Mouse (Mus musculus) ES-E14 (cell line): ENCODE results near the gene Enpp6. TPM values are rescaled to one million over a fixed set of nuclear protein-coding genes. Genes with fewer than 3 reads are reported as not detected.
A peak's percentile ranks its signal among the peaks of the same experiment; 100 is the strongest.

Source experiments
- DNase-seq: peaks from one replicate; pipeline ENCODE4 v3.0.0-alpha.2; 2013; ENCODE audit warnings: low read depth, low spot score
- H3K27ac ChIP-seq: 2 replicates; pipeline ENCODE4 v1.5.1; 2012; ENCODE audit warnings: low read depth, mild to moderate bottlenecking, low read length, moderate library complexity, mixed read lengths; ENCODE audit not compliant: poor library complexity, insufficient read depth, severe bottlenecking
- H3K36me3 ChIP-seq: 2 replicates; pipeline ENCODE4 v1.6.1; 2012; ENCODE audit warnings: mild to moderate bottlenecking, low read length, moderate library complexity, mixed read lengths; ENCODE audit not compliant: control insufficient read depth, poor library complexity, insufficient read depth, severe bottlenecking
- H3K4me1 ChIP-seq, 2 experiments: fragments of 150-350 bp in 1 of 2; sonication (generic) in 1 of 2; 2 replicates each; pipeline ENCODE4 v1.6.1; 2012; ENCODE audit warnings: low read length in 2 of 2, mild to moderate bottlenecking in 1 of 2, mixed read lengths in 1 of 2; ENCODE audit not compliant: control insufficient read depth in 2 of 2, insufficient read depth in 2 of 2, poor library complexity in 1 of 2
- H3K4me3 ChIP-seq, 2 experiments: fragments of 150-350 bp in 1 of 2; sonication (generic) in 1 of 2; 2 replicates each; pipeline ENCODE4 v1.5.1; 2012; ENCODE audit warnings: low read length in 2 of 2, low read depth in 1 of 2, mild to moderate bottlenecking in 1 of 2, mixed read lengths in 1 of 2; ENCODE audit not compliant: insufficient read depth in 1 of 2, poor library complexity in 1 of 2, severe bottlenecking in 1 of 2
- H3K9ac ChIP-seq: 2 replicates; pipeline ENCODE4 v1.6.1; 2012; ENCODE audit warnings: low read depth, mild to moderate bottlenecking, low read length, mixed read lengths; ENCODE audit not compliant: poor library complexity, insufficient read depth, severe bottlenecking
- H3K9me3 ChIP-seq: fragments of 150-350 bp; sonication (generic); 2 replicates; pipeline ENCODE4 v1.6.1; 2012; ENCODE audit warnings: low read depth, mild to moderate bottlenecking, low read length; ENCODE audit not compliant: control insufficient read depth, insufficient read depth
- CHD2 ChIP-seq: IDR thresholded peaks from 2 replicates; pipeline ENCODE4 v1.6.1; 2014; ENCODE audit warnings: mild to moderate bottlenecking, low read depth, low read length, inconsistent platforms
- HCFC1 ChIP-seq: IDR thresholded peaks from 2 replicates; pipeline ENCODE4 v1.6.1; 2012; ENCODE audit warnings: low read length, inconsistent platforms, borderline replicate concordance; ENCODE audit not compliant: insufficient read depth
- MAFK ChIP-seq: IDR thresholded peaks from 2 replicates; pipeline ENCODE4 v1.6.1; 2014; ENCODE audit warnings: mild to moderate bottlenecking, low read depth, low read length, inconsistent platforms; ENCODE audit not compliant: insufficient read depth
- ZC3H11A ChIP-seq: IDR thresholded peaks from 2 replicates; pipeline ENCODE4 v1.6.1; 2012; ENCODE audit warnings: low read depth, mild to moderate bottlenecking, inconsistent platforms, low read length, borderline replicate concordance
- ZNF384 ChIP-seq: IDR thresholded peaks from 2 replicates; pipeline ENCODE4 v1.6.1; 2012; ENCODE audit warnings: low read depth, low read length, inconsistent platforms
- in situ Hi-C, 2 experiments: fragments of 600-800 bp; cut with MboI; formaldehyde crosslinking; loops; one replicate each; pipeline ENCODE4 v1.15.1; 2025; ENCODE audit warnings: low sequenced_read_pairs in 2 of 2, inconsistent platforms in 1 of 2; ENCODE audit not compliant: unreplicated experiment in 2 of 2
- total RNA-seq: library from RNA; depleted of rRNA; stranded (reverse); fragments of 300-350 nt; gene quantifications from 2 replicates; pipeline ENCODE4 v1.2.3, GENCODE M21; 2012

Enpp6 gene
- total RNA-seq, 1 experiment, result 0.22 TPM

GRCm38 (mm10) chr8:47058971-47059370 lies 72.3 kb downstream of the Enpp6 start:
- Histone ChIP-seq H3K4me1 (peaks cover 3 to 5% of the 10 kb centered on the region in 2 experiments; a peak in 2 of 4 replicates), H3K27ac (peak overlapping the region; percentile 70), H3K9ac (no peak overlapping the region), H3K9me3 (no peaks in the 10 kb centered on the region), H3K36me3 (no peaks in the 10 kb centered on the region), H3K4me3 (no peak overlapping the region)
- no peak for TF ChIP-seq ZC3H11A
- peak; percentile 3; the same call in 1 of the 2 replicates for TF ChIP-seq ZNF384
- DNase-seq, result no peak
- in situ Hi-C loops, result no loop called here

GRCm38 (mm10) chr8:47061105-47061720 lies 74.5 kb downstream of the Enpp6 start:
- no peak for TF ChIP-seq MAFK
- TF ChIP-seq CHD2, result no peak
- no peak for TF ChIP-seq ZC3H11A
- TF ChIP-seq ZNF384, result no peak
- Histone ChIP-seq H3K9me3 (no peaks in the 10 kb centered on the region), H3K36me3 (no peaks in the 10 kb centered on the region), H3K4me3 (no peak overlapping the region), H3K4me1 (peaks cover 3 to 5% of the 10 kb centered on the region in 2 experiments; a peak in 2 of 4 replicates), H3K27ac (no peak overlapping the region), H3K9ac (no peak overlapping the region)
- no peak for DNase-seq
- in situ Hi-C loops, result no loop called here

GRCm38 (mm10) chr8:47067121-47067520 lies 80.4 kb downstream of the Enpp6 start:
- no peak for DNase-seq
- in situ Hi-C loops, result no loop called here
- no peak overlapping the region for H3K27ac ChIP-seq
- H3K4me1 ChIP-seq, result no peaks in the 10 kb centered on the region
- no peaks in the 10 kb centered on the region for H3K9me3 ChIP-seq
- no peak for TF ChIP-seq ZNF384
- TF ChIP-seq HCFC1, result no peak
- TF ChIP-seq CHD2, result no peak
- no peak for TF ChIP-seq ZC3H11A
- TF ChIP-seq MAFK, result no peak
- no peaks in the 10 kb centered on the region for H3K36me3 ChIP-seq
- H3K4me3 ChIP-seq, result no peak overlapping the region
- no peak overlapping the region for H3K9ac ChIP-seq

- no peaks in the 10 kb centered on the region for H3K36me3 ChIP-seq
- no peak for DNase-seq
- TF ChIP-seq ZC3H11A (no peak), MAFK (no peak), HCFC1 (no peak), ZNF384 (no peak), CHD2 (no peak)
- no peaks in the 10 kb centered on the region for H3K4me1 ChIP-seq
- no peaks in the 10 kb centered on the region for H3K9me3 ChIP-seq
- H3K4me3 ChIP-seq, result no peak overlapping the region
- in situ Hi-C loops, result no loop called here
- no peak overlapping the region for H3K27ac ChIP-seq
- no peak overlapping the region for H3K9ac ChIP-seq
These were observed 82.9 kb downstream of the Enpp6 start for GRCm38 (mm10) chr8:47069634-47070033.

- Histone ChIP-seq H3K9me3 (no peaks in the 10 kb centered on the region), H3K9ac (no peak overlapping the region), H3K36me3 (no peaks in the 10 kb centered on the region), H3K27ac (no peak overlapping the region), H3K4me1 (no peaks in the 10 kb centered on the region), H3K4me3 (no peak overlapping the region)
- DNase-seq, result no peak
- TF ChIP-seq MAFK, result no peak
- no peak for TF ChIP-seq CHD2
- TF ChIP-seq HCFC1, result no peak
- TF ChIP-seq ZC3H11A, result no peak
- TF ChIP-seq ZNF384, result no peak
- in situ Hi-C loops, result no loop called here
These were observed 85.3 kb downstream of the Enpp6 start for GRCm38 (mm10) chr8:47072001-47072400.
